Mouse (Mus musculus) bone marrow macrophage, adult 2 months (primary cell): ENCODE measurements around the gene Hspa12a.

ENCODE experiments used
- CTCF ChIP-seq: IDR thresholded peaks from 2 replicates; pipeline ENCODE4 v1.5.1; 2012; ENCODE audit warnings: low read depth, mild to moderate bottlenecking, low read length, moderate library complexity
- POLR2A ChIP-seq: IDR thresholded peaks from 2 replicates; pipeline ENCODE4 v1.6.1; 2012; ENCODE audit warnings: mild to moderate bottlenecking, low read depth, low read length, borderline replicate concordance

DNA sequence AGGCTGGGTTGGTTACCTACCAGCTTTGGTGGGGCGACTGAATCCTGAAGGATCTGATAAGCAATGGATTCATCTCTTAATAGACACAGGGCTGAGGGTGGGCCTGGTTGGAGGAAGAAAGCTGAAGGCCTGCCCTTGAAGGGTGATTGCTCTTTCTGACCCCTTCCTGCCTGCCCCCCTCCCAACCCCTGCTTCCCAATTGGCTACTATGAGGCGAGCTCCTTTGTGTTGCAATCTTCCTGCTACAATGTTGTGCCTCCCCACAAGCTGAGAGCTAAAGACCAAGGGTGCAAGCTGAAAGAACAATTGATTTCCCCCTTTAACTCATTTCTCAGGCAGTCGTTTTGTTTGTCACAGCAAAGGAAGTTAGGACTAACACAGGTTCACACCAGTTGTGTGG lies 88.6 kb downstream of the Hspa12a start:
- TF ChIP-seq CTCF, result no peak
- TF ChIP-seq POLR2A, result no peak
